Mouse (Mus musculus): ENCODE results near the gene Brd7. TPM values are rescaled to one million over a fixed set of nuclear protein-coding genes. Genes with fewer than 3 reads are reported as not detected.

Gene Brd7
- polyA plus RNA-seq, 1 experiment from 2014 or later = 77.2 TPM

DNA sequence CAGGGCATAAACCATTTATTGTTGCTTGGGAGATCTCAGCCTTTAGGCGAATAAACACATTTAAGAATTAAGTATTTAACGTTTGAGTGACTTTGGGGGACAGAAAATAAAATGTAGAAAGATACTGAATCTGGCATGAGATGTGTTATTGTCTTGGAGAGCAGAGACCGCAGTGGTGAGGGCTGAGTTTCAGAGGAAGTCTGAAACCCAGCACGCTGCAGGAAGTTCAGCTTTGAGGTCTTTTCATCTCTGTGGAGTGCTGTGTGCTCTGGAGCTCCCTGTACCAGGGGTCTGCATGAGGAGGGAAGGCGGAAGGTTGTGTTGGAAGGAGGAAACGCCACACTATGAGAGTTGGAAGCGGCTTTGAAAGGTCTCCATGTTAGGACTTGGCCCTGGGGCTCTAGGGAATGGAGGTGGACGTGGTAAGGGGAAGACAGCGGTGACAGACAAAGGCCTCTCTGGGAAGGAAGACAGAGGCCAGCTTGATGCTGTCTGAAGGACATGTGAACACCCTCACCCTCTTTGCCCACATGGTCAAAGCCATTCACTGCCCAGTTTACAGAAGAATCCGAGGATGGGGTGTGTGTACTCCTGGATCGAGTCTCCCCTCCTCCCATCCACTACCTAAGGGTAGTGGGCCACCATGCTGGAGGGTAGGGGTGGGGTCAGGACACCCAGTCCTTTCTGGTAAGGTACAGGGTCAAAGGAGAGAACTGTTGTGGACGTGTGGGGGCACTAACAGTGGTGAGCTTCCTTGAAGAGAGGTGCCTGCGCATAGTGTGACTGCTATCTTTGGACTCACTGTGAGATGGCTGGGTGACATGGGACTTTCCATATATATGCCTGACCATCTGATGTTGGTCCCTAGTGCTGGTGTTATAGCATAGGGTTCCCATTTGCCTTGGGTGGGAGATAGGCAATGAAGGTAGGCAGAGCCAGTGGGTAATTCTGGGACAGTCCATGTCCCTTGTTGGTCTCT is 71.4 kb downstream of the Brd7 start:
- ATAC-seq (ENCODE audit: insufficient number of reproducible peaks, insufficient read depth, low FRiP score, low TSS enrichment, low read depth) = no peak
- 76% methylated on average over 13 of the region's 13 CpGs for WGBS
- H3K27me3 ChIP-seq = no peaks in the 10 kb centered on the region
- no peaks in the 10 kb centered on the region for H3K36me3 ChIP-seq
- peaks cover 24% of the 10 kb centered on the region for H3K4me1 ChIP-seq
- no peak overlapping the region for H3K4me2 ChIP-seq
- H3K9me3 ChIP-seq = no peaks in the 10 kb centered on the region
- no peak overlapping the region for H3K27ac ChIP-seq
- no peak overlapping the region for H3K4me3 ChIP-seq
- H3K9ac ChIP-seq = no peak overlapping the region

DNA sequence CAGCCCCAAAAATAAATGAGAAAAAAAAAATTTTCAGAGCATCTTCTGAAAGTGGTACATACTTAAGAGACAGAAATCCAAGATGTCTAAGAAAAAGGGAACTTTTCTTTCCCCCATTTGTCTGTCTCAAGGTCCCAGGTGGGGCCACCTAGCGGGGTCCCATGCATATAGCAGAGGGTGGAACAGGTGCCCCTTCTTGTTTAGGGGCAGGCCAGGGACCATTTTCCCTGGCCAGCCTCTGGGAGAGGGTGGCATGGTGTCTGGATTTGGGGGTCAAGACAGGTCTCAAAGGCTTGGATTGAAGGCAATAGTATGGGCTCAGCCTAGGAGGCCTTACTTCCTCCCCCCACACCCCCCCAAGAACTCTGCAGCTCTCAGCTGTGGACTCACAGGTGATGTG is 72.1 kb downstream of the Brd7 start:
- no peak overlapping the region for H3K4me3 ChIP-seq
- no peaks in the 10 kb centered on the region for H3K27me3 ChIP-seq
- ATAC-seq (ENCODE audit: insufficient number of reproducible peaks, insufficient read depth, low FRiP score, low TSS enrichment, low read depth) = no peak
- H3K4me2 ChIP-seq = no peak overlapping the region
- peaks cover 31% of the 10 kb centered on the region for H3K4me1 ChIP-seq
- no peak overlapping the region for H3K27ac ChIP-seq
- WGBS = 59% methylated on average over 1 of the region's 1 CpGs
- no peaks in the 10 kb centered on the region for H3K9me3 ChIP-seq
- no peaks in the 10 kb centered on the region for H3K36me3 ChIP-seq
- no peak overlapping the region for H3K9ac ChIP-seq

DNA sequence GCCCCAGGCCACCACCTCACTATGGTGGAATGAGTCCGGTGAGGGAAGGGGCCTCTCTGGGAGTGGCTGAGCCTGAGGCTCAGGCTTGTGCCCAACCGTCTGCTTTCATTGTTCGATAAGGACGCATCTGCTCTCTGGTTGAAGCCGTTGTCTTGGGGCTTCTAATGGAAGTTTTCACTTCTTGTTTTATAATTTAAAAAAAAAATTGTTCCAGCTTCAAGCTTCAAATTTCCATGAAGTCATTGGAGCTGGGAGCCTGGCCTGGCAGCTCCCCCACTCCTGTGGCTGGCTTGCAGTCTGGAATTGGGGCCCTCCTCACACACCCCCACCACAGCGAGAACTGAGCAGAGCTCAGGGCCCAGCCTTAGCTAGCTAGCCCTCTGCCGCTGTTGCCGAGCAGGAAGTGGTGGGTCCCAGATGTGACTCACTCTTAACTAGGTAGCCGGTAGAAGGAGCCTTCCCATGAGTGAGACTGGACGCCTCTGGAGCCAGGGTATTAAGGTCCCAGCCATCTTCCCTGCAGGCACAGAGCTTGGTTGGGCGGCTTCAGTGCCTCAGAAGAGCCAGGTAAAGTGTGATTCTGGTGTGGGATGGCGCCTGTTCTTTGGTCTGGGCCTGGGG is 73.3 kb downstream of the Brd7 start:
- Histone ChIP-seq H3K4me2 (peak overlapping the region; percentile 9; the same call in 1 of the 2 replicates), H3K27ac (peak overlapping the region; percentile 76), H3K4me1 (peaks cover 38% of the 10 kb centered on the region), H3K9me3 (no peaks in the 10 kb centered on the region), H3K9ac (peak overlapping the region; percentile 32; the same call in 1 of the 2 replicates), H3K4me3 (no peak overlapping the region), H3K27me3 (no peaks in the 10 kb centered on the region), H3K36me3 (no peaks in the 10 kb centered on the region)
- no peak; the same call in 1 of the 2 replicates for ATAC-seq (ENCODE audit: insufficient number of reproducible peaks, insufficient read depth, low FRiP score, low TSS enrichment, low read depth)
- 42% methylated on average over 12 of the region's 12 CpGs for WGBS

DNA sequence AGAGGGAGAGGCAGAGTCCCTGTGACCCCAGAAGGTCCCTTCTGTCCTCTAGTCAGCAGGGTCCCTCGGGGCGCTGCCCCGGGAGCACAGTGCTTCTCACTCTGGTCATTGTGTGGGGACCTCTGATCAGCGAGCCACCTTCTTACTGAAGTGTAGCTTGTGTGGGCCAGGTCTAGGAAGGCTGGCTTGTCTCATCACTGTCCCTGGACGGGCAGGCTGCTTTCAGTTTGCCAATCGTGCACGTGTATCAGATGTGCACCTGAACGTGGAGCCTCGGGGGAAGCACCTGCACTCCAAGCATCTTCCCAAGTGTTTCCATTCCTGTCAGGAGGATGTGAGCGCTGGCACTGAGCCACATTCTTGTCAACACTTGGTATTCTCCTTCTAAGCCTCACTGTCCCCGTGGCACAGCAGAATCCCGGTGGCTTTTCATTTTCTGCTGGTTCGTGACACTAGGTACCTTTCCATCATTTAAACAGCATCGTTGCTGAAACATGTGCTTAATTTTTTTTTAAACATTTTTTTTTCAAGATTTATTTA is 75.5 kb downstream of the Brd7 start:
- Histone ChIP-seq H3K27me3 (no peaks in the 10 kb centered on the region), H3K4me3 (no peak overlapping the region), H3K4me1 (peaks cover 52% of the 10 kb centered on the region), H3K36me3 (no peaks in the 10 kb centered on the region), H3K9ac (no peak overlapping the region), H3K27ac (no peak overlapping the region), H3K9me3 (no peaks in the 10 kb centered on the region), H3K4me2 (no peak overlapping the region)
- ATAC-seq (ENCODE audit: insufficient number of reproducible peaks, insufficient read depth, low FRiP score, low TSS enrichment, low read depth) = no peak
- 78% methylated on average over 14 of the region's 14 CpGs for WGBS

DNA sequence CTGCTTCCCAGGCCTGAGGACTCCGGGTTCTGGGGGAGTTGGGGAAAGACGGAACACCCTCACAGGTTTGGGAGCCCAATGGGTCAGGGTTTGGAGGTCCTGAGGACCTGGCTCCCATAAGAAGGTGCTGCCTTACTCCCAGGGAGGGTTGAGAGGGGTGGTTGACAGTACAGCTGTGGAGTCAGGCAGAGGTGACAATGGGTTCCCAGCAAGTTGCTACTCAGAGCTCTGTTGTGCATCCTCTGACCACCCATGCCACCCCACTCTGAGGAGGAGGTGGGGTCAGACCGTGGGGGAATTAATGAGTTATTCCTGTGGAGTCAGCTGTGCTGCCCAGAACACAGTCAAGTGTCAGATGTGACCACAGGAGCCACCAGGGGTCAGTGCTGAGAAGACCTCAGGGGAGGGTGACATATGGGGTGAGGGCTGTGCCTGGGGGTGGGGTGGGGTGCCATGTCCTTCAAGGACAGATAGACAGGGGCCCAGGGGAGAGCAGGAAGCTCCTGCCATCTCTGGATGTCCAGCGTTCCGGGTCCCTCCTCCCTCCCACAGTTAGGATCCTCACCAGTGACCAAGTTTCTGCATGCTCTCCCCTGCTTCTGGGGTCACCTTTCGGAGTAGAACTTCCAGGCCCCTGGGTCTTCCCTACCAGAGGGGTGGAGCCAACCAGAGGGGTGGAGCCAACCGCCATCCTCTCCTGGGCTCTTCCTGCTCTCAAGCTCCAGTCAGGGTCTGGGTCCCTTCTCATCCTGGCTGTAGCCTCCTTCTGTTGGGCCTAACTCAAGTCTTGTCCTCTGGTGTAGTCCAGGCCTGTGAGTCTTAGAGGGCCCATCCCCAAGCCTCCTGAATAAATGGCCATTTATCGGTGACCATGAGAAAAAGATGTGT is 76.3 kb downstream of the Brd7 start:
- H3K27ac ChIP-seq = peak overlapping the region; percentile 22; the same call in 1 of the 2 replicates
- no peaks in the 10 kb centered on the region for H3K9me3 ChIP-seq
- no peaks in the 10 kb centered on the region for H3K36me3 ChIP-seq
- ATAC-seq (ENCODE audit: insufficient number of reproducible peaks, insufficient read depth, low FRiP score, low TSS enrichment, low read depth) = no peak
- H3K4me3 ChIP-seq = no peak overlapping the region
- WGBS = 87% methylated on average over 8 of the region's 8 CpGs
- no peak overlapping the region for H3K4me2 ChIP-seq
- H3K9ac ChIP-seq = no peak overlapping the region
- H3K4me1 ChIP-seq = peaks cover 52% of the 10 kb centered on the region
- H3K27me3 ChIP-seq = no peaks in the 10 kb centered on the region

DNA sequence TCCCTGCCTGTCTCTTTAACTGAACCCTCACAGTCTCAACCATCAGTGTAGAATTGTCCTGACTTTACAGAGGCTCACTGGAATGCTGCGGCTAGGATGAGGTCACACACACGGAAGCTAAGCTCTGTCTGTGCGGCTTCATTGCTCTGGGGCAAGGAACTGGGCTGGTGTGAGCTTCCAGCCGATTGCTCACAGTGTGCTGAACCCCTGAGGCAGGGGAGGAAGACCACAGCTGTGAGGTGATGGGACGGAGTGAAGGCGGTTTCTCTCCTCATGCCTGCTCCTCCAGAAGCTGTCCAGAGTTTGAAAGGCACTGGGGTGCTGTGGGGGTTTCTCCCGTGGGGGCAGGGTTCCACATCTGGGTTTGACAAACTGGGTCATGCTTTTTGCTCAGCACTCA is 77.3 kb downstream of the Brd7 start:
- Histone ChIP-seq H3K9me3 (no peaks in the 10 kb centered on the region), H3K36me3 (no peaks in the 10 kb centered on the region), H3K27me3 (no peaks in the 10 kb centered on the region), H3K27ac (peak overlapping the region; percentile 22), H3K4me2 (peak overlapping the region; percentile 5; the same call in 1 of the 2 replicates), H3K9ac (peak overlapping the region; percentile 23; the same call in 1 of the 2 replicates), H3K4me1 (peaks cover 52% of the 10 kb centered on the region), H3K4me3 (no peak overlapping the region)
- 10% methylated on average over 7 of the region's 7 CpGs for WGBS
- no peak for ATAC-seq (ENCODE audit: insufficient number of reproducible peaks, insufficient read depth, low FRiP score, low TSS enrichment, low read depth)

DNA sequence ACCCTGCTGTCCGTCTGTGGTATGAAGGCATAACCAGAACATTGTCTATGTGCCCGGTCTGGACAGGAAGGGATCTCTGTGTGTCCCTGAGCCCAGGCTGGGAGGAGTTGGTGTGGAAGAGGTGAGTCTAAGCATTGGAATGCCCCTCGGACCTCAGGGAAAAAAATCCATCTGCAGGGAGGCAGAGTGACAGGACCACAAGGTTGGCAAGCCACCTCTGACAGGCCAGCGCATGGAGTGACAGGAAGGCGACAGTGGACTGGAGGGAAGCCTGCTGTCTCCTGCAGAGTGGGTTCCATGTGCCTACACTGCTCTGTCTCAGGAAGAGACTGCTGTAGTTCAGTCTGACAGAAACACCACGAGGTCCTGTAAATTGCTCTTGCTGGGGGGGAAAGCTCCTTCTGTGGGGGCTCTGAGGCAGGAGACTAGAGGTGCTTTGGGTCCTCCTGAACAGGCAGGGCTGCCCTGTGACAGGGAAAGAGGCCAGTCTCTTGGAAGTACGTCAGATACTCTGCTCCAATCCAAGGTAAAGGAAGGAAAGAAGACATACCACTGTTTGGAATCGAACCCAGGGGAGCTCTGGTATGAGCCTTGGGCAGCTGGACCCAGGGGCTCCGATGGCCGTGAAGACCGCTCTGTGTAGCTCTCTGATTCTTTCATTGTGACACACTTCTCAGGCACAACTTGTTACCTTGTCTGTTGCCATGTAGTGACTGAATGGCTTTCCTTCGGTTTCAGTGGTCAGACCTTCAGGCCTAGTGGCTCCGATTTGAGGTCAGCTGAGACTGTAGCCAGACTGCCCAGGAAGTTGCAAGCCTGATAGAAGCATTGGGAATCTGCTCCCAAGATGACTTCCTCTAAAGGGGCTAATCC is 78.5 kb downstream of the Brd7 start:
- Histone ChIP-seq H3K4me1 (peaks cover 50% of the 10 kb centered on the region), H3K9me3 (no peaks in the 10 kb centered on the region), H3K27me3 (no peaks in the 10 kb centered on the region), H3K27ac (no peak overlapping the region), H3K36me3 (no peaks in the 10 kb centered on the region), H3K9ac (no peak overlapping the region), H3K4me2 (no peak overlapping the region), H3K4me3 (no peak overlapping the region)
- no peak for ATAC-seq (ENCODE audit: insufficient number of reproducible peaks, insufficient read depth, low FRiP score, low TSS enrichment, low read depth)
- 68% methylated on average over 13 of the region's 13 CpGs for WGBS

DNA sequence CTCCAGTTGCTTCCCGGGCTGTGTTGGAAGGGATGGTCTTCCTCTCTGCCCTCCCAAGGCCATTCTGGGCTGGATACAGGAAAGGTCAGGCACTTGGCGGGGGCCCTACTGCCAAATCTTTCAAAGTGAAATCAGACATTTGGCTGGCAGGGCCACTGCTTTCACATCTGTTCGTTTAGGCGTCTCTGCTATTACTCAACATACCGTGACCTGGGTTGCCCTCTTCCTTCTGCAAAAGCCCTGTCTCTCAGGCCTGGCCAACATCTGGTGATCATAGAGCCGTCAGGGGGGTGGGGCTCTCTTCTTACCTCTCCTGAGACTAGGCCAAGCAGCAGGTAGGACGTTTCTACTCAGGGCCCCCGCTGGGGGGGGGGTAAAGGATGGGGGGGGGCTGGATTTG is 79.3 kb downstream of the Brd7 start:
- Histone ChIP-seq H3K27me3 (no peaks in the 10 kb centered on the region), H3K4me1 (peaks cover 42% of the 10 kb centered on the region), H3K9ac (no peak overlapping the region), H3K4me2 (no peak overlapping the region), H3K9me3 (no peaks in the 10 kb centered on the region), H3K4me3 (no peak overlapping the region), H3K27ac (0 out of 2 replicates have a peak overlapping the region, but pooled peaks have one; percentile 7), H3K36me3 (no peaks in the 10 kb centered on the region)
- 24% methylated on average over 8 of the region's 8 CpGs for WGBS
- ATAC-seq (ENCODE audit: insufficient number of reproducible peaks, insufficient read depth, low FRiP score, low TSS enrichment, low read depth) = no peak

Data from embryonic facial prominence, embryonic 13.5 days (tissue).